Comparison of ENCODE assay signal across 8 mouse cellular contexts in the genomic region with DNA sequence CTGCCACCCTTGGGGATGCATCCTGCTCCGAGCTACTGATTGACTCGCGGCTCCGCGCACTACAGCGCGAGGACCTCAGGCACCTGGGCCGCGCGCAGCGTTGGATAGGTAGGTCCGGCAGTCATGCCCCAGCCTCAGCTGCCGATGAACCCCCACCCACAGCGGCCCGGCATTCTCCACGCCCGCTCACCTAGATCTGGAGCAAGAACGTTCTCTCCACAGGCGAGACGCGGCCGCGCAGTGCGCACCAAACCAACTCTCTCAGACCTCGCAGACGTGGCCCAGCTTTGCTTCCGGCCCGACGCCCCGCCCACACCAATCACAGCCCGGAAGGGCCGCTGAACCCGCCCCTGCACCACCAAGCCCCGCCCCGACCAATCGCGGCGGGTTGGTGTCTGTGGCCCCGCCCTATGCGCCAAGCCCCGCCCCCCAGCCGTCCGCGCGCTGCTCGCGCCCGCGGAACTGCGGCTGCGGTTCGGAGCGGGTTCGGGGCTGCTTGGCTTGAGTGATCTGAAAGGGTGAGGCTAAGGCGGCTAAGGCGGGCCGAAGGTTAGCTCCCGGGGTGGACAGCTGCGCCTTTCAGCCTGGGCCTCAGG. TPM values are rescaled to one million over a fixed set of nuclear protein-coding genes. Genes with fewer than 3 reads are reported as not detected.
DNase-seq lines count a peak whose midpoint lies in the region; ATAC-seq and TF ChIP-seq lines count a peak whose summit lies in the region.

Gene Pgm3, minus strand, starts transcription at position 303 of the 596 bp plus-strand sequence.
Gene Rwdd2a, plus strand, starts transcription at position 452 of the 596 bp plus-strand sequence.

- no peaks in the 10 kb centered on the region for H3K27me3 ChIP-seq in heart, embryonic 12.5 days (replicated peaks)
- H3K27me3 ChIP-seq in kidney, postnatal 0 days (ENCODE audit: insufficient read depth, low read length) = no peaks in the 10 kb centered on the region
- H3K27me3 ChIP-seq in liver, embryonic 11.5 days (replicated peaks; ENCODE audit: control insufficient read depth, insufficient read depth, low read length) = no peaks in the 10 kb centered on the region
- no peaks in the 10 kb centered on the region for H3K27me3 ChIP-seq in stomach, embryonic 14.5 days (ENCODE audit: control insufficient read depth, insufficient read depth, low read length)

- under 1% methylated on average over 59 of the region's 59 CpGs for WGBS in heart, embryonic 12.5 days
- WGBS in kidney, postnatal 0 days = under 1% methylated on average over 59 of the region's 59 CpGs
- WGBS in liver, embryonic 11.5 days = under 1% methylated on average over 59 of the region's 59 CpGs
- WGBS in stomach, embryonic 14.5 days = under 1% methylated on average over 58 of the region's 59 CpGs

- peak within 1 kb of the TSS; percentile 79 for H3K4me3 ChIP-seq in heart, embryonic 12.5 days
- H3K4me3 ChIP-seq in kidney, postnatal 0 days (replicated peaks; ENCODE audit: low read depth, low read length) = peak within 1 kb of the TSS; percentile 78
- peak within 1 kb of the TSS; percentile 78 for H3K4me3 ChIP-seq in liver, embryonic 11.5 days (ENCODE audit: low read depth, low read length)
- H3K4me3 ChIP-seq in stomach, embryonic 14.5 days (ENCODE audit: low read depth, low read length) = peak within 1 kb of the TSS; percentile 68

- H3K27ac ChIP-seq in heart, embryonic 12.5 days (ENCODE audit: poor library complexity, severe bottlenecking) = peak within 1 kb of the TSS; percentile 59; the same call in 1 of the 2 replicates
- H3K27ac ChIP-seq in kidney, postnatal 0 days = peak within 1 kb of the TSS; percentile 74; the same call in 1 of the 2 replicates
- peak within 1 kb of the TSS; percentile 55 for H3K27ac ChIP-seq in liver, embryonic 11.5 days (ENCODE audit: low read depth, low read length)
- peak within 1 kb of the TSS; percentile 52; the same call in 1 of the 2 replicates for H3K27ac ChIP-seq in stomach, embryonic 14.5 days (ENCODE audit: low read length)

- H3K4me2 ChIP-seq in heart, embryonic 12.5 days = peak within 1 kb of the TSS; percentile 94
- peak within 1 kb of the TSS; percentile 100 for H3K4me2 ChIP-seq in kidney, postnatal 0 days (ENCODE audit: low read length)
- H3K4me2 ChIP-seq in liver, embryonic 11.5 days = peak within 1 kb of the TSS; percentile 100
- peak within 1 kb of the TSS; percentile 91 for H3K4me2 ChIP-seq in stomach, embryonic 14.5 days (replicated peaks; ENCODE audit: low read depth, low read length)

- H3K4me1 ChIP-seq in heart, embryonic 12.5 days (replicated peaks) = peaks cover 17% of the 10 kb centered on the region
- no peaks in the 10 kb centered on the region for H3K4me1 ChIP-seq in kidney, postnatal 0 days (replicated peaks; ENCODE audit: insufficient read depth, low read length)
- H3K4me1 ChIP-seq in liver, embryonic 11.5 days (replicated peaks; ENCODE audit: control insufficient read depth, insufficient read depth, low read length) = peaks cover 3% of the 10 kb centered on the region; the same call in 1 of the 2 replicates
- H3K4me1 ChIP-seq in stomach, embryonic 14.5 days (ENCODE audit: control insufficient read depth, insufficient read depth, low read length) = peaks cover 7% of the 10 kb centered on the region; the same call in 1 of the 2 replicates

- H3K9me3 ChIP-seq in heart, embryonic 12.5 days (replicated peaks) = no peaks in the 10 kb centered on the region
- H3K9me3 ChIP-seq in kidney, postnatal 0 days (replicated peaks; ENCODE audit: low read length) = no peaks in the 10 kb centered on the region
- H3K9me3 ChIP-seq in liver, embryonic 11.5 days (ENCODE audit: control insufficient read depth, low read length) = no peaks in the 10 kb centered on the region
- no peaks in the 10 kb centered on the region for H3K9me3 ChIP-seq in stomach, embryonic 14.5 days (ENCODE audit: control insufficient read depth, low read depth, low read length)

- TF ChIP-seq CTCF in kidney, postnatal 0 days (IDR thresholded peaks at IDR 0.05; ENCODE audit: low read depth) = no peak

- peaks cover 28% of the 10 kb centered on the region for H3K36me3 ChIP-seq in heart, embryonic 12.5 days
- H3K36me3 ChIP-seq in kidney, postnatal 0 days (ENCODE audit: insufficient read depth, low read length) = 0 out of 2 replicates have a peak, but pooled peaks cover 3% of the 10 kb centered on the region
- H3K36me3 ChIP-seq in liver, embryonic 11.5 days (ENCODE audit: control insufficient read depth, insufficient read depth, low read length) = no peaks in the 10 kb centered on the region
- peaks cover 15% of the 10 kb centered on the region; the same call in 1 of the 2 replicates for H3K36me3 ChIP-seq in stomach, embryonic 14.5 days (ENCODE audit: control insufficient read depth, insufficient read depth, low read length)

- DNase-seq in B cell, adult 2 months = peak; percentile 99
- DNase-seq in brain, adult 2 months (ENCODE audit: low read depth, low spot score) = peak; percentile 97
- peak; percentile 96 for DNase-seq in kidney, postnatal 0 days (ENCODE audit: low spot score)
- DNase-seq in liver, embryonic 11.5 days (ENCODE audit: low spot score) = peak; percentile 97
- DNase-seq in naive thymus-derived CD4-positive, alpha-beta T cell, adult 2 months (ENCODE audit: low read depth) = peak; percentile 97

- peak; percentile 97 for ATAC-seq in erythroblast, adult 5-6 weeks (replicated peaks; ENCODE audit: low FRiP score, poor library complexity, severe bottlenecking)
- ATAC-seq in heart, embryonic 12.5 days (ENCODE audit: insufficient number of reproducible peaks, low FRiP score) = peak; percentile 98
- ATAC-seq in kidney, postnatal 0 days (replicated peaks; ENCODE audit: low FRiP score, low read depth) = peak; percentile 99
- ATAC-seq in liver, embryonic 11.5 days (replicated peaks; ENCODE audit: low FRiP score) = peak; percentile 95
- peak; percentile 96 for ATAC-seq in stomach, embryonic 14.5 days (ENCODE audit: insufficient number of reproducible peaks, insufficient read depth, low FRiP score, low read depth)

- peak within 1 kb of the TSS; percentile 75 for H3K9ac ChIP-seq in heart, embryonic 12.5 days
- peak within 1 kb of the TSS; percentile 60 for H3K9ac ChIP-seq in kidney, postnatal 0 days (ENCODE audit: low read depth, low read length)
- H3K9ac ChIP-seq in liver, embryonic 11.5 days (ENCODE audit: low read depth, low read length) = peak within 1 kb of the TSS; percentile 67
- H3K9ac ChIP-seq in stomach, embryonic 14.5 days (replicated peaks; ENCODE audit: low read depth, low read length) = peak within 1 kb of the TSS; percentile 46

RNA-seq across cellular contexts. Expression of gene Pgm3, which starts in this region (rescaled TPM):
- 5.8 and 7.3 TPM in 2 replicates for total RNA-seq in erythroblast, adult 5-6 weeks (2015; ENCODE audit: low replicate concordance)
- total RNA-seq in erythroblast, adult 5-6 weeks (2017; ENCODE audit: low replicate concordance) = 1.8 and 2.7 TPM in 2 replicates
- 25.2 and 25.7 TPM in 2 replicates for polyA plus RNA-seq in heart, embryonic 12.5 days (2016; fragmentation: Nextera tagmentation; extraction: Ambion mirVana)
- polyA plus RNA-seq in kidney, postnatal 0 days (2015; fragmentation: Nextera tagmentation; extraction: Ambion mirVana) = 32.6 and 35.7 TPM in 2 replicates
- polyA plus RNA-seq in liver, embryonic 11.5 days (2014; fragmentation: Nextera tagmentation; extraction: Ambion mirVana) = 25.9 and 28.3 TPM in 2 replicates
- 29.2 and 36.4 TPM in 2 replicates for polyA plus RNA-seq in stomach, embryonic 14.5 days (2014; fragmentation: Nextera tagmentation; extraction: Ambion mirVana)

RNA-seq across cellular contexts. Expression of gene Rwdd2a, which starts in this region (rescaled TPM):
- total RNA-seq in erythroblast, adult 5-6 weeks (2015; ENCODE audit: low replicate concordance) = not detected in 2 replicates
- 0.34 and 1.3 TPM in 2 replicates for total RNA-seq in erythroblast, adult 5-6 weeks (2017; ENCODE audit: low replicate concordance)
- polyA plus RNA-seq in heart, embryonic 12.5 days (2016; fragmentation: Nextera tagmentation; extraction: Ambion mirVana) = 4.0 and 4.4 TPM in 2 replicates
- 5.4 and 6.2 TPM in 2 replicates for polyA plus RNA-seq in kidney, postnatal 0 days (2015; fragmentation: Nextera tagmentation; extraction: Ambion mirVana)
- 2.4 and 2.5 TPM in 2 replicates for polyA plus RNA-seq in liver, embryonic 11.5 days (2014; fragmentation: Nextera tagmentation; extraction: Ambion mirVana)
- polyA plus RNA-seq in stomach, embryonic 14.5 days (2014; fragmentation: Nextera tagmentation; extraction: Ambion mirVana) = 2.6 and 4.1 TPM in 2 replicates

Comparison
In these comparisons a context has a peak if more than half of its experiments do, and no peak if none do; other contexts are left out.
1. Peak in every context shown above with its lines: DNase-seq, ATAC-seq, H3K4me3 ChIP-seq and H3K27ac ChIP-seq.